Mouse (Mus musculus): Measurements from ENCODE around the gene Cfap298.

Gene Cfap298

GRCm38 (mm10) chr16:90934687-90935328 lies at the start of gene Cfap298:
Gene Cfap298, minus strand, starts transcription at chr16:90935114.
- DNase-seq = peak; percentile 95

DNA sequence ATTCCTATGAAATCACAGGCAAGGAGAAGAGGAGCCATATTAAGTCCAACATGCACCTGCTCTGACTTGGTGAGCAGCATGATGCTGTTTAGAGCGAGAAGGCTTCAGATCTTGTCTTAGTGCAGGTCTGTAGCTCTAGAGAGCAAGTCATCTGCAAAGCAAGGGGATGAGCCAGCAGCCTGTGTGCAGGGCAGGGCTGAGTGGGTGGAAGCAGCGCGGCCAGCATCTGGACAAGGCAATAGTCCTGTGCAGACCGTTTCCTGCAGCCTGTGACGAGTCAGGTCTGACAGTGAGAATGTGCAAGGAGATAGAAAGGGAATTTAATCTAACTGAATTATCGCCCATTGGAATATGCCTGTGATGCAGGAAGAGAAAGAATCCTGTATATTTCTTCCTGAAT lies 36.1 kb upstream of the Cfap298 start:
- no peak for DNase-seq

DNA sequence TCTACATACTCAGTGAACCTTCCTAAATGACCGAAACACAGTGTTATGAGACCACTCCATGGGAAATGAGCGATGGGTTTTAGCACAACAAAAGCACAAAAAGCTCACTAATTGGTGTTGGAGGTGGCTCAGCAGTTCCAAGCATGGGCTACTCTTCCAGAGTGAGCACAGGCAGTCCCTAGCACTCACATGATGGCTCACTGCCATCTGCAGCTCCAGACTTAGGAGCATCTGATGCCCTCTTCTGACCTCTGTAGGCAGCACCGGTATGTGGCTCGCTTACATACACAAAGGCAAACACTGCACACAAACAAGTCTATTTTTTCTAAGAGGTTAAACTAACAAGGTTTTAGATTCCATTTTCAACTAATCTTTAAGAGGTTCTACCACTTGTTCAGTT lies 31.3 kb upstream of the Cfap298 start:
- DNase-seq = no peak

DNA sequence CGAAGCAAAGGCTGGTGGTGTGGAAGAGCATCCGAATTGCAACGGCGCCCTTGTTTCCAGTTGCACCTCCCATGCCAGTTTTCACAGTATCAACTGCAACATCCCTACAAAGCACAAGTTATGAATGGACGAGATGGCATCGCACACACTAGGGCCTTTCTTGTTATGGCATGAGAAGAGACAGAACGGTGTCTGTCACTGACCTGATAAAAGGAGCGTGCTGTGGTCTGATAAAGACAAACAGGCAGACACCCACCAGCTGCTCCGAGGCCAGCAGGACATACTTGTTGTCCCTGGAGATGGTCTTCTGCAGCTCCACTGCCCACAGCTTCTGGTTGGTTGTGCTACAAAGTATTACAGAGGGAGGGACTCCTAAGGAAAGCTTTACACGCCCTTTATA lies 29.4 kb upstream of the Cfap298 start:
- DNase-seq = no peak

GRCm38 (mm10) chr16:90963866-90964265 lies 29.0 kb upstream of the Cfap298 start:
- DNase-seq = no peak

- DNase-seq = no peak
These were observed 28.3 kb upstream of the Cfap298 start for GRCm38 (mm10) chr16:90963231-90963630.

GRCm38 (mm10) chr16:90958301-90959085 lies 23.6 kb upstream of the Cfap298 start:
- DNase-seq = no peak

DNA sequence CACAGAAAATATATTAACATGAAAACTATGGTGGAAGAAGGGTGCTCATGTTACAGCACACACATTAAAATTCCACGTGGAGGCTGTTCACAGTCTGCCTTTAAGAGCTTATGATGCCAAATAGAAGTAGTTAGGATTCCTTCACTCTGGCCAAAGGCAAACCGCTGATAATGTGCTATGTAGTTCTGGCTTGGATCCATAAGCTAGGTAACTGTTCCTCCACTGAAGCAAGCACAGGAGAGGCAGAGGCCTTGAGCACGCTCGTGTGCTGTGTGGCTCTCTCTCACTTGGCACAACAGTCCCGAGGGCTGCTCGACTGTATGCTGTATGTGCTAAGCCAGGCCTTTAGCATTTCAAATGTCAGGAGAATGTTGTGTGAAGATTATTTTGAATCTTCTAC lies 20.6 kb upstream of the Cfap298 start:
- no peak for DNase-seq

DNA sequence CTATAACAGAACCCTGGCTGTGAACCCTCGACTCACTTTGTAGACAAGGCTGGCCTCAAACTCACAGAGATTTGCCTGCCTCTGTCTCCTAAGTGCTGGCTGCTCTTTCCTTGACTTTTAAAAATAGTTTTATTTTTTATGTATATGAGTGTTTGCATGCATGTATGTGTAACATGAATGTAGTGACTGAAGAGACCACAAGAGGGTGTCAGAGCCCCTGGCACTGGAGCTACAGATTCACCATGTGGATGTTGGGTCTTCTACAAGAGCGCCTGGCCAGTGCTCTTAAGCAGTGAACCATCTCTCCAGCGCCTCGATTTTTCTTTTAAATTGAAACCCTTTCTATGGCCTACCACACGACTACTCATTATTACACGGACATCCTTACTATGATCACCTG lies 18.9 kb upstream of the Cfap298 start:
- DNase-seq = no peak

GRCm38 (mm10) chr16:90953147-90953546 lies 18.2 kb upstream of the Cfap298 start:
- no peak for DNase-seq

GRCm38 (mm10) chr16:90950354-90950963 lies 15.5 kb upstream of the Cfap298 start:
- no peak for DNase-seq

DNA sequence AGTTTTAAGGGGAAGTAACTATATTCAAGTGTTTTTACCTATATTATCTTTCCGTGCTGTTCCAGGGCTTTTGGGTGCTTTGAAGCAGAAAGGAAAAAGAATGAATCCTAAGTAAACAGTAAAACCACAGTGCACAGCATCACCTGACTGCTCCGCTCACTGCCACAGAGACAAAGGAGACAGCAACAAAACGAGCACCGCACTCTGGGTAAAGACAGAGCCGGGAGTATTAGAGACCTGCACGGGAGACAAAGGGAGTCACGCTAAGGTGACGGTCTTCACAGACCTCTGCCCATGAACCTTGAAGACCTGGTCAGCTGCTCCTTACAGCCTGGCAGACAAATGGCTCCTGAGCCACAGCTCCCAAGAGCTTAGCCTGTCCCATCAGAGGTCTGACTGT lies 12.1 kb upstream of the Cfap298 start:
- no peak for DNase-seq

DNA sequence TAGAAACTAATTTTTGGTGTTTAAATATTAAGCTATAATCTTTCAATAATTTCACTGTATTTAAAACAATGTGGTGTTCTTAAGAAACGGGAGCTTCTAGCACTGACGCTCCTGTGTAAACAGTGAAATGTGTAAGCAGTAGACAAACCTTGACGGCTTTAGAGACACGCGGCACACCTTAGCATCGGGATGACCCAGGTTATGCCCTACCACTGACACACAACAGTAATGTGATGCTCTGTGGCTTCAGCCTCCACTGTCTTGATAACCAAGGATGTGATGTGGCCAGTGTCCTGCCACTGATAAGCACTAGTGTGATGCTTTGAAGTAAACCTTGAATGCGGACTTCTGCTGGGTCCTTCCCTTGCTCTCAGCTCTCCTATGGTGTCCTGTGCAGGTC lies 6.3 kb upstream of the Cfap298 start:
- DNase-seq = no peak

DNA sequence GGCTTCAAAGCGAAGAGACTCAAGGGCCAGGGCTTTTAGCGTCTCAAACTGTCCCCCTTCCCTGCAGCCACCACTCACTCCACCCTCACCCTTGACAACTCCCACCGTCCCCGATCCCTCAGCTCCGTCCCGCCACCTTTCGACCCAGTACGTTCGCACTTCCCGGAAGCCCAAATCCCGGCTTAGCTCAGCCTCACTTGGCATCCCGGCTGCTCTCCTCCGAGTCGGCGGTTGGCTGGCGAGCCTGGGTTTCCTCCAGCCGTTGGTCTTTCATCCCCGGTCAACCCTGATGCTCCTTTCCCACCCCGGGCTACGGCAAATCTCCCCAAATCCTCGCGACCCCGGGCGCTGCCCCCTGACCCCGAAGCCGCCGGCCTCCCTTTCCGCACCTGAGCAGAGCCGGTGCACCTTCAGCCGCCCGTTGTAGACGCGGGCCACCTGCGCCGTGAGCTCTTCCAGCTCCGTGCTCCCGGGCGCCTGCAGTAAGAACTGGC lies 674 bp downstream of the Cfap298 start:
- peak in 1 of 2 experiments; percentile 78 for DNase-seq

DNA sequence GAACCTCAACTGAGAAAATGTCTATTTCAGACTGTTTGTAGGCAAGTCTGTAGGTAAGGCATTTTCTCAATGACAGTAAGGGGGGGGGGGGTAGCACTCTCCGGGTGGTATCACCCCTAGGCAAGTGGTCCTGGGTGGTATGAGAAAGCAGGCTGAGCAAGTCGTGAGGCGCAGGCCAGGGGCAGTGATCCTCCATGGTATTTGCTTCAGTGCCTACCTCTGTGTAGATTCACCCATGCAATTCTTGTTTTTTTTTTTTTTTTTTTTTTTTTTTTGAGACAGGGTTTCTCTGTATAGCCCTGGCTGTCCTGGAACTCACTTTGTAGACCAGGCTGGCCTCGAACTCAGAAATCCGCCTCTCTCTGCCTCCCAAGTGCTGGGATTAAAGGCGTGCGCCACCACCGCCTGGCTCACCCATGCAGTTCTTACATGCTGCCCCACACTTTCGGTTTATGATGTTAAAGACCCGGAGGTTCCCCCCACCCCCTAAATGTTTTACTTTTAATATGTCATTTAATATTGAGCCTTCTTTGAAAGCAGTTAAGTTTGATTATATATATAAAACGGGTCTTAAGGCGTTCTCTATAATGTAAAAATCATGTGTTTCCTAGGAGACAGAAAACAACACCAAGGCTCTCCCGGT lies 1.3 kb downstream of the Cfap298 start:
- DNase-seq = no peak

GRCm38 (mm10) chr16:90927446-90927845 lies 7.5 kb downstream of the Cfap298 start:
- no peak for DNase-seq

DNA sequence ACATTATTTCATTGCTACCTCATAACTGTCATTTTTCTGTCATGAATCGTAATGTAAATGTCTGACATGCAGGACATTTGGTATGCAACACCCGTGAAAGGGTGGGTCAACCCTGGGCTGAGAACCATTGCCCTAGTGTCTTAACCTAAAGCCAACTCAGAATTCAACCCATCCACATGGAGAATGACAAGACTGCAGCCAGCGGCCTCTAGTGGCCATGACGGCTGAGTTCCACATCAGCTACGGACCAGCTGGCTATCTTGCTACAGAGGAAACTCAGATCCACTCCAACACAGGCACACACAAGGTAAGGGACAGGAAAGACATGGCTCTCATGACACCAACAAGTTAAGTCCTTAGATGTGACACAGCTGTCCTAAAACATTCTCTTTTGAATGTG lies 9.5 kb downstream of the Cfap298 start:
- peak; percentile 66 to 82 for DNase-seq

DNA sequence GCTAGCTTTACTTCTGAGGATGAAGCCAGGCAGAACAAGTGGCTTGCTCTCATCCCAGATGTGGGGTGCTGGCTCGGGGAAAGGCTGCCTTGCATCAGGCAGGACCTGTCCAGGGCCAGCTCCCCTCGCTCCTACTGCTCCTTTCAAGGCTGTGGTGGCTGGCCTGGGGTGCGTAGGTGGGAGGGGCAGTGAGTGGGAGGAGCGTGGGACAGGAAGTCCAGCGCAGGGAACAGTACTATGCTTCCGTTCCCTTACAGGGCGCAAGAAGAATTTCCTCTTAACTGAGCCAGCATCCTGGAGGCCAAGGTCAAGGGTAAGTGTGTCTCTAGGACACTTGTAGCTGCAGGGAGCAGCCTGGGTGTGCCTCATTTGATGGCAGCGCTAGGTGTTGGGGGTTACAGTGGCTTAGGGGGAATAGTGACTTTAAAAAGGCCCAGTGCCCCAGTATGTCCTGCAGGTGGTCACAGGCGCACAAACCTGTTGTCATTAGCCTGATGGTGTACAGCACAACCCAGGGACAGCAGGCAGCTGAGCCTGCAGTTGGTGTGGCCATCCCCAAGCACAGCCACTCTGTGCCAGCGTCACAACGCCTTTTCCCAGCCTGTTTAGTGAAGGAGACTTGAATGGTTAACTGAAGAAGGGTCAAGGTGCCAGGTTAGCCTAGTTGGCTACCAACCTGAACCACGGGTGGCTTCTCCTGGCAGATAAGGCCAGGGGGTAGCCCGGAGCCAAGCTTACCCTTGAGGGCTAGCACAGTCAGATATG lies 10.1 kb downstream of the Cfap298 start:
- DNase-seq = no peak

DNA sequence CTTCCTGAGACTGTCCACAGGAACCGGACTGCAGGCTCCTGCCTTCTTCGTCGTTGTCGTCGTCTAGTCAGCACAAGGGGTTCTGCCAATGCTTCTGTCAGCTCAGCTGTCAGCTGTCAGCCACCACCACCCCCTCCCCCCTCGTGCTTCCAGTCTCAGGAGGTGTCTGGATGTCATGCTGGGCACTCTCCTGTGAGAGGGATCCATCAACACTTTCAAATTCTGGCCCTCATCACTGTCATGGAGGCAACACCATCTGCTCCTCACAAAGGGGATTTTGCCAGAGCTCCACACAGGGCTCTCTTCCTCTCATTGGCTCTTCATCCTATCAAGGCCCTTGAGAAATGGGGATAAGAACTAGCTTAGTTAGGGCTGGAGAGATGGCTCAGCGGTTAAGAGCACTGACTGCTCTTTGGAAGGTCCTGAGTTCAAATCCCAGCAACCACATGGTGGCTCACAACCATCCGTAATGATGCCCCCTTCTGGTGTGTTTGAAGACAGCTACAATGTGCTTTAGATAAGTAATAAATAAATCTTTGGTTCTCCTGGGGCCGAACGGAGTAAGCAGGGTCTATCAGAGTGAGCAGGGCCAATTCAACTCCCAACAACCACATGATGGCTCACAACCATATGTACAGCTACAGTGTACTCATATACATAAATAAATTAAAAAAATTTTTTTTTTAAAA lies 13.3 kb downstream of the Cfap298 start:
- DNase-seq = peak; percentile 82 to 87

DNA sequence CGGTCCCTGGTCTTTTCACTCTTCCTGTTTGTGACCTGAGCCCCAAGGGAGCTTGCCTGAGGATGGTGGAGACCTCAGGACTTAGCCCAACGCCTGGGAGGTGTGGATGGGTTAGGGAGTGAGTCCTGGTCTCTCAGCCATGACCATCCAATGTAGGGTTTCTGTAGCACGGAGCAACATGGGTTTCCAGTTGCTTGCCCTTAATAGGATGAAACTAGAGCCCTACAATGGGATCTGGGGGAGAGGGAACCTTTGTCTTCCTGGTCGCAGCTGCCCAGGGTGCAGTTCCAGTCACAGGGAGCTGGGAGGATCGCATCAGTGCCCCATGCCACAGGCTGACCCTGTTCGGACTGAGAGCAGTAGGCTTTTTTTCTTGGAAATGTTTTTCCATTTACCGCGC lies 17.8 kb downstream of the Cfap298 start:
- no peak for DNase-seq

GRCm38 (mm10) chr16:90916040-90916481 lies 18.9 kb downstream of the Cfap298 start:
- DNase-seq = no peak

GRCm38 (mm10) chr16:90911766-90912165 lies 23.1 kb downstream of the Cfap298 start:
- no peak for DNase-seq
